Mouse (Mus musculus) C2C12 (cell line): ENCODE results near the gene Gigyf1.

Source experiments
- CEBPB ChIP-seq: IDR thresholded peaks from one replicate; pipeline ENCODE4 v1.6.1; 2011; ENCODE audit warnings: low read depth, mild to moderate bottlenecking, control low read depth, moderate library complexity
- CTCF ChIP-seq: IDR thresholded peaks from one replicate; pipeline ENCODE4 v1.5.1; 2011; ENCODE audit not compliant: control insufficient read depth, insufficient read depth, insufficient read length
- FOSL1 ChIP-seq: IDR thresholded peaks from one replicate; pipeline ENCODE4 v1.8.0; 2011; ENCODE audit warnings: mild to moderate bottlenecking, low read length; ENCODE audit not compliant: poor library complexity, insufficient read depth, severe bottlenecking
- MAX ChIP-seq: IDR thresholded peaks from one replicate; pipeline ENCODE4 v1.6.1; 2011; ENCODE audit warnings: mild to moderate bottlenecking, control low read depth
- MYOD1 ChIP-seq: IDR thresholded peaks from one replicate; pipeline ENCODE4 v1.6.1; 2011; ENCODE audit warnings: low read depth; ENCODE audit not compliant: control insufficient read depth, insufficient read length
- MYOG ChIP-seq: IDR thresholded peaks from one replicate; pipeline ENCODE4 v1.6.1; 2011; ENCODE audit not compliant: control insufficient read depth, insufficient read length; ENCODE audit errors: extremely low read depth
- USF1 ChIP-seq: IDR thresholded peaks from one replicate; pipeline ENCODE4 v1.6.1; 2011; ENCODE audit warnings: low read depth, mild to moderate bottlenecking, control low read depth, moderate library complexity

GRCm38 (mm10) chr5:137481897-137482296 lies 36.5 kb upstream of the Gigyf1 start:
- TF ChIP-seq CTCF: no peak
- TF ChIP-seq MAX: no peak
- no peak for TF ChIP-seq USF1
- TF ChIP-seq CEBPB: no peak
- no peak for TF ChIP-seq MYOG
- TF ChIP-seq MYOD1: no peak
- no peak for TF ChIP-seq FOSL1
